Mouse (Mus musculus) hindbrain, embryonic 12.5 days (tissue): ENCODE data around the gene Rere. TPM values are rescaled to one million over a fixed set of nuclear protein-coding genes. Genes with fewer than 3 reads are reported as not detected.
"Not testable (repeated sequence)": the region's sequence is repeated elsewhere in the genome, so short reads cannot be mapped to it uniquely, and the experiment has no call there.

Experiments
- ATAC-seq: fragments of 200-750 bp; cut with Nextera tagmentation; 2 replicates; pipeline ENCODE4 v1.8.0; 2017; ENCODE audit warnings: moderate TSS enrichment; ENCODE audit not compliant: low FRiP score
- H3K27ac ChIP-seq: fragments of 300-500 bp; sonication (generic); 2 replicates; pipeline ENCODE4 v1.5.1; 2016; ENCODE audit warnings: mild to moderate bottlenecking
- H3K27me3 ChIP-seq: fragments of 300-500 bp; sonication (generic); 2 replicates; pipeline ENCODE4 v1.6.1; 2016; ENCODE audit warnings: mild to moderate bottlenecking
- H3K36me3 ChIP-seq: fragments of 300-500 bp; sonication (generic); 2 replicates; pipeline ENCODE4 v1.6.1; 2016; ENCODE audit warnings: mild to moderate bottlenecking
- H3K4me1 ChIP-seq: fragments of 300-500 bp; sonication (generic); 2 replicates; pipeline ENCODE4 v1.6.1; 2016
- H3K4me2 ChIP-seq: fragments of 300-500 bp; sonication (generic); replicated peaks from 2 replicates; pipeline ENCODE4 v1.6.1; 2016; ENCODE audit warnings: mild to moderate bottlenecking
- H3K4me3 ChIP-seq: fragments of 300-500 bp; sonication (generic); 2 replicates; pipeline ENCODE4 v1.5.1; 2016; ENCODE audit warnings: mild to moderate bottlenecking
- H3K9ac ChIP-seq: fragments of 300-500 bp; sonication (generic); 2 replicates; pipeline ENCODE4 v1.6.1; 2016; ENCODE audit warnings: mild to moderate bottlenecking, moderate library complexity
- H3K9me3 ChIP-seq: fragments of 300-500 bp; sonication (generic); replicated peaks from 2 replicates; pipeline ENCODE4 v1.6.1; 2016; ENCODE audit warnings: mild to moderate bottlenecking
- WGBS: fragments of 180-500 bp; shearing (Covaris S2); methylation state at CpG from one replicate; pipeline ENCODE4 v1.1.7; 2016; 5-methylcytosine and 5-hydroxymethylcytosine counted together
- polyA plus RNA-seq: library from polyadenylated mRNA; unstranded; fragments of >200 nt; fragmentation: Nextera tagmentation; extraction: Ambion mirVana; gene quantifications from 2 replicates; pipeline ENCODE4 v1.2.1, GENCODE M21; 2016

Gene Rere
- polyA plus RNA-seq, 1 experiment from 2014 or later, result 60.5 TPM

DNA sequence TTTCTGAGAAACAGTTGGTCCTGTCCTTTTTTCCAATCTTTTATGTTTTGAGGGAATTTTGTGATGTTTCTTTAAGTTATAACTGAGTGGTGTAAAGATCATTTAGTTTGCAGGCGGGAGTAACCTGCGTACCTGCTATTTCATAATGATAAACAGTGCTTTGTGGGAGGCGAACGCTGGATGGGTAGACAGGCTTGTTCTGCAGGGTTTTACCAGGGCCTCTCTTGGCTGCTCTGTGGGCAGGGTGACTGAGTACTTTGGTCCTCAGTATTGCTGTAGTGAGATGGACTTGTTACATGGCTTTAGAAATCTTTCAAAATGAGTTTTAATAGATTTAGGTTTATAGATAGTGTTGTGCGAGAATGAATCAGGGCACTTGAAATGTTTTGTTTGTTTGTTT is 205.7 kb downstream of the Rere start:
- H3K4me3 ChIP-seq, result no peak overlapping the region
- peaks cover 5% of the 10 kb centered on the region; the same call in 1 of the 2 replicates for H3K36me3 ChIP-seq
- H3K4me2 ChIP-seq, result no peak overlapping the region
- peaks cover 28% of the 10 kb centered on the region for H3K4me1 ChIP-seq
- WGBS, result 69% methylated on average over 5 of the region's 5 CpGs
- H3K9me3 ChIP-seq, result no peaks in the 10 kb centered on the region
- no peaks in the 10 kb centered on the region for H3K27me3 ChIP-seq
- peak overlapping the region; percentile 48; the same call in 1 of the 2 replicates for H3K27ac ChIP-seq
- no peak overlapping the region for H3K9ac ChIP-seq
- ATAC-seq, result no peak

DNA sequence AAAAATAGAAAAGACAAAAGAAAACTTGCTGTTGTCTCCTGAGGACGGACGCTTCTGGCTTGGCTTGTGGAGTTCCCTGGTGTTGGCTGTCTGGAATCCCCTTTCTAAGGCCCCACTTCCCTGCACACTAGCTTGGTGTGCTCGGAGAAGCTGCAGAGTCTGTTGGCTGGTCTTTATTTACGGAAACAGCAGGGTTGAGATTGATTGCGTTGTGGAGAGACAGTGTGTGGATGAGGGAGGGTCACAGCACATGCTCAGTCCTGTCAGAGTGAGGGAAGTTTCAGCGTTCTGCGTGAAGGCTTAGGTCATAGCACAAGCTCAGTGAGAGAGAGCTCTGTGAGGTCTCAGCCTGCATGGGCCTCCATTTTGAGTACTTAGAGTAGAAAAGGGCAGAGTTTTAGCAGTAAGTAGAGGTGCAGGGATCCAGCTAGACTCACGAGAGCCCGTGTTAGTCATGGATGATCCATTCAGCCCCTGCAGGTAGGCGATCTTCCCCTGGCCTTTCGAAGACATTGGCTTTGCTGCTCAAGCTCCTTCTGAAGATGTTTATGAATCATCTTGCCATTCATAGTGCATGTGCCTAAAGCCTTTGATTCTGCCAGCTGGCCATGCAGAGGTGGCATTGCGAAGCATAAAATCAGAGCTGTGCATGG is 206.8 kb downstream of the Rere start:
- WGBS, result 23% methylated on average over 12 of the region's 12 CpGs
- H3K9me3 ChIP-seq, result no peaks in the 10 kb centered on the region
- no peaks in the 10 kb centered on the region for H3K36me3 ChIP-seq
- H3K27me3 ChIP-seq, result no peaks in the 10 kb centered on the region
- H3K4me1 ChIP-seq, result peaks cover 28% of the 10 kb centered on the region
- peak overlapping the region; percentile 27 for H3K4me3 ChIP-seq
- ATAC-seq, result peak; percentile 88
- H3K27ac ChIP-seq, result peak overlapping the region; percentile 77
- peak overlapping the region; percentile 54 for H3K4me2 ChIP-seq
- peak overlapping the region; percentile 41; the same call in 1 of the 2 replicates for H3K9ac ChIP-seq

DNA sequence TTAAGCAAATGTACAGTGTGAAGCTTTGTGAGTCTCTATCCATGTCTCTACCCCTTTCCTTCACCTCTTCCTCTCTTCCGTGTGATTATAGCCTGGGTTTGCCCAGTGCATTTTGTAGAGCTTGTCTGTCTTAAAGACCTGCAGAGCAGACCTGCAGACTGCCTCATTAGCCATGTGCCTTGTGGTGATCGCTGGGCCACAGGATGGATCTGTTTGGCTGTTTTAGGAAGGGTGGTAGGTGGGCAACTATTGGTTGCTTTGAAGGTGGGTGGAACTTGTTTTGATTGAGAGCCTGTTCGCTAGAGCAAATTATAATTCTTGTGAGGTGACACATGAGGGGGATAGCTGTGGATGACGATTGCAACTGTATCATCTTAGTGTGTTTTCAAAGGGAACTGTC is 207.3 kb downstream of the Rere start:
- Histone ChIP-seq H3K4me2 (peak overlapping the region; percentile 54), H3K4me3 (peak overlapping the region; percentile 27), H3K4me1 (peaks cover 28% of the 10 kb centered on the region), H3K9ac (peak overlapping the region; percentile 41; the same call in 1 of the 2 replicates), H3K27me3 (no peaks in the 10 kb centered on the region), H3K27ac (peak overlapping the region; percentile 77), H3K9me3 (no peaks in the 10 kb centered on the region), H3K36me3 (no peaks in the 10 kb centered on the region)
- 0 out of 2 replicates have a peak, but pooled peaks have one; percentile 26 for ATAC-seq
- 67% methylated on average over 4 of the region's 4 CpGs for WGBS

DNA sequence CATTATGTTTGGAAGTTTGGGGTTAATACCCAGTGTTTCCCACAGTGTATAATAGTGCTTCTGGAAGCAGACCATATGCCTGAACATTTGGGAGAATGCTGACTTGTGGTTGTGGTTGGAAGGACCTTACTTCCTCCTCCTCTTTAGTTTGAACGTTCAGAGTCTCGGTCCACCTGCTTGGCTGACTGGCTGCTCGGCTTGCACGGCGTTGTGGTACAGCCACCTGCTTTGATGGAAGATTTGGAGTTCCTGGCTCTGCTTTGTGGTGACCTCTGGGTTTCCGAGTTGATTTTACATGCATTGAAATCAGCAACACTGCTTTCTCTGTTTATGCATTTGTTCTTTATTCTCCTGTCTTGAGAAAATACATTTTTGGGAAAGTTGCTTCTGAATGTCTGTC is 208.6 kb downstream of the Rere start:
- Histone ChIP-seq H3K4me1 (peaks cover 30% of the 10 kb centered on the region), H3K9ac (no peak overlapping the region), H3K4me2 (no peak overlapping the region), H3K27me3 (no peaks in the 10 kb centered on the region), H3K9me3 (no peaks in the 10 kb centered on the region), H3K27ac (no peak overlapping the region), H3K36me3 (no peaks in the 10 kb centered on the region), H3K4me3 (no peak overlapping the region)
- WGBS, result 90% methylated on average over 6 of the region's 6 CpGs
- ATAC-seq, result no peak

DNA sequence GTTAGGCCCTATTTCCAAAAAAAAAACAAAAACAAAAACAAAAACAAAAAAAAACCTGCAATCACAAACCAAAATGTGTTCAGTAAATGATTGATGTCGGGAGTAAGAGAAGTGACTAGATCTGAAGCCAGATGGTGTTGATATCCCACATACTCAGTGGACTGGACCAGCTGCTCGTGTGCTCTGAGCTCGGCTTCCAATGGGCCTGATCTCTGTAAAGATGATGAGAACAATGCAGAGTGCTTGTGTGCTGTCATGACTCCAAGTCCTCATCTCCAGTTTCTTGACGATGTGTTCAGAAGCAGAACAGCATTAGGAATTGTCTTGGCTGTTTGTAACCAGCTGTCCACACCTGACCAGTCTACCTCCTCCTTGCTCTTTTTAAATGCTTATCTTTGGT is 210.3 kb downstream of the Rere start:
- H3K36me3 ChIP-seq, result no peaks in the 10 kb centered on the region
- peaks cover 29% of the 10 kb centered on the region for H3K4me1 ChIP-seq
- no peaks in the 10 kb centered on the region for H3K9me3 ChIP-seq
- H3K4me3 ChIP-seq, result no peak overlapping the region
- H3K27me3 ChIP-seq, result no peaks in the 10 kb centered on the region
- WGBS, result 77% methylated on average over 4 of the region's 4 CpGs
- ATAC-seq, result no peak
- no peak overlapping the region for H3K9ac ChIP-seq
- no peak overlapping the region for H3K27ac ChIP-seq
- no peak overlapping the region for H3K4me2 ChIP-seq

DNA sequence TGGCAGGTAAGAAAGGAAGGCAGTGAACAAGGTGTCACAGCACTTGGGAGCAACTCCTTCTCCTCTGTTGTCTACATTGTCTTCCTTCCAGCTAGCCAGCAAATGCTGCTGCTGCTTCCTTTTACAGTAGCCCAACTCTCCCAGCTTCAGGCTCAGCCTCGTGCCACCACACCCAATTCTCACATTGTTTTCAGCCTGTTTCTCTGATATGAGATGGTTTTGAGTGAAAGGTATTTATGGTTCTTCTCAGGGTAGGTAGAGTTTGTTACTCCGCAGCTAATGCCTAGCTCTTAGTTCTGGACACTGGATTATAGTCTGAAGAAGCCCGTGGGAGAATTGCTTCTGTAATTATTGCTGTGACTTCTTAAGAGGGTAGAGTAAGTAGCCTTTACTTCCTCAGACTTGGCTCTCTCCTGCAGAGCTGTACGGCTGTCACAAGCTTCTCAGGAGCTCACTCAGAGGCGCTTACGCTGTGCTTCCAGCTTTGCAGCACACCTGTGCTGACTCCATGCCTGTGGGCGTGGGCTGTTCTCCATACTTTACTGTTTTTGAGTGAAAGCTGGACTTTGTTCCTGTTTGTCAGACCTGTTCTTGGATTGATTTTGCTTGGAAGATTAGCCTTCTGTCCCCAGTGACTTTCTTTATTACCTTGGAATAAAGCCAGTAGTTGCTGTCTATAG is 212.0 kb downstream of the Rere start:
- H3K27me3 ChIP-seq, result no peaks in the 10 kb centered on the region
- no peak for ATAC-seq
- no peaks in the 10 kb centered on the region for H3K9me3 ChIP-seq
- H3K9ac ChIP-seq, result no peak overlapping the region
- H3K27ac ChIP-seq, result peak overlapping the region; percentile 4; the same call in 1 of the 2 replicates
- no peak overlapping the region for H3K4me2 ChIP-seq
- no peak overlapping the region for H3K4me3 ChIP-seq
- no peaks in the 10 kb centered on the region for H3K36me3 ChIP-seq
- peaks cover 14% of the 10 kb centered on the region for H3K4me1 ChIP-seq
- 91% methylated on average over 7 of the region's 7 CpGs for WGBS

DNA sequence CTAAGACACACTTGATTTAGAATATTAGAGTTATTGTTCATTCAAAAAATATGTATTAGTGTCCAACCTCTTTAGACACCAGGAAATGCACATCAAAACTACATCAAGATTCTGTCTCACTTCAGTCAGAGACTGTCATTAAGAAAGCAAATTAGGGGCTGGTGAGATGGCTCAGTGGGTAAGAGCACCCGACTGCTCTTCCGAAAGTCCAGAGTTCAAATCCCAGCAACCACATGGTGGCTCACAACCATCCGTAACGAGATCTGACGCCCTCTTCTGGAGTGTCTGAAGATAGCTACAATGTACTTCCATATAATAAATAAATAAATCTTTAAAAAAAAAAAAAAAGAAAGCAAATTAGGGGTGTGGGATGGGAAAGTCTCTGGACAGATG is 212.5 kb downstream of the Rere start:
- not testable (repeated sequence) for H3K27ac ChIP-seq, H3K4me2 ChIP-seq, H3K27me3 ChIP-seq, H3K9me3 ChIP-seq, H3K4me1 ChIP-seq, H3K36me3 ChIP-seq, H3K9ac ChIP-seq, H3K4me3 ChIP-seq, ATAC-seq
- 90% methylated on average over 5 of the region's 5 CpGs for WGBS

DNA sequence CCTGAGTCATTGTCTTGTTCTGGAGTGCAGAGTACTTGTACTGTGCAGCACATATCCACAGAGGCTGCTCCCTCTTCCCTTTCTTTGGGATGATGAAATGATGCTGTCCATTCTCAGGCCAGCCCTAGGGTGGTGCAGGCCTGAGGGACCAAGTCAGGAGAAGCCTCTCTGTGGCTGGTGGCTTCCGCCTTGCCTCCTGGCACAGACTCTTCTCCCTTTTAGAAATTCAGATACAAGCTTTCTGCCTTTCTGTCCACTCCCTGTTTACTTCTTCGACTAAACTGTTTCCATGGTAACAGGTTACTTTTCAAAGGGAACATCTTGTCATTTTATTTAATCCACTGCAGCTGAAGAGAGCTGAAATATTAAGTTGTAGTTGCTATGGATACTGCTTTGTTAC is 214.1 kb downstream of the Rere start:
- Histone ChIP-seq H3K9ac (no peak overlapping the region), H3K36me3 (no peaks in the 10 kb centered on the region), H3K27ac (no peak overlapping the region), H3K9me3 (no peaks in the 10 kb centered on the region), H3K4me2 (no peak overlapping the region), H3K27me3 (no peaks in the 10 kb centered on the region), H3K4me3 (no peak overlapping the region), H3K4me1 (peaks cover 7% of the 10 kb centered on the region)
- WGBS, result 60% methylated on average over 2 of the region's 2 CpGs
- ATAC-seq, result no peak

DNA sequence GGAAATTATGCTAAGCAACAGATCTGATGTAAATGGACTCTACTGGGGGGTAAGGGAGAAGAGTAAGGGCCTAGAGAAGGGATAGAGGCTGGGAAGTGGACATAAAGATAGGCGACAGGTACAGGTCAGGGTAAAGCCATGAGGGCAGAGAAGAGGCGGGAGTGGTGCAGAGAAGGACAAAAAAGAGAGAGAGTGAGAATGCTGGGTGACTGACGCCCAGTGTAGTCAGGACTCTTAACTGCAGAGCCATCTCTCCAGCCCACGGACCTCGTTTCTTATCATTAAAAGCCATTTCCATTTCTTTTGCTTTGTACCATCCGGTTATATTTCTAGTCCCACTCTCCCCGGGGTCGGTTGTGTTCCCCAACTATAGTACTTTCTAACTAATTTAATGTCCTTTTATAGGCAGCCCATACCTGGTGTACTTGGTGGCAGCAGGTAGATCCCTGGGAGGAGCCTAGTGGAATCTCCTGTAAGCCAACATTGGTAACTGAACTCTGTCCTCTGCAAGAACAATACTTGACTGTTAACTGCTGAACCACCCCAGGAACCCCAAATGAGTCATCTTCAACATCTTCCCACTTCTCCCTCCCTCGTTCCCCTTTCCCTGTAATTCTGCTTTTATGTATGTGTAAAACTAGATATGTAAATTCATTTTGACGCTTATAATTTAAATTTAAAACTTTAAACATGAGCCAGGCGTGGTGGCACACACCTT is 223.0 kb downstream of the Rere start:
- no peak overlapping the region for H3K9ac ChIP-seq
- no peak overlapping the region for H3K27ac ChIP-seq
- H3K4me3 ChIP-seq, result no peak overlapping the region
- H3K9me3 ChIP-seq, result no peaks in the 10 kb centered on the region
- ATAC-seq, result no peak
- H3K4me2 ChIP-seq, result no peak overlapping the region
- H3K4me1 ChIP-seq, result no peaks in the 10 kb centered on the region
- WGBS, result 93% methylated on average over 11 of the region's 11 CpGs
- no peaks in the 10 kb centered on the region for H3K27me3 ChIP-seq
- peaks cover 29% of the 10 kb centered on the region for H3K36me3 ChIP-seq

DNA sequence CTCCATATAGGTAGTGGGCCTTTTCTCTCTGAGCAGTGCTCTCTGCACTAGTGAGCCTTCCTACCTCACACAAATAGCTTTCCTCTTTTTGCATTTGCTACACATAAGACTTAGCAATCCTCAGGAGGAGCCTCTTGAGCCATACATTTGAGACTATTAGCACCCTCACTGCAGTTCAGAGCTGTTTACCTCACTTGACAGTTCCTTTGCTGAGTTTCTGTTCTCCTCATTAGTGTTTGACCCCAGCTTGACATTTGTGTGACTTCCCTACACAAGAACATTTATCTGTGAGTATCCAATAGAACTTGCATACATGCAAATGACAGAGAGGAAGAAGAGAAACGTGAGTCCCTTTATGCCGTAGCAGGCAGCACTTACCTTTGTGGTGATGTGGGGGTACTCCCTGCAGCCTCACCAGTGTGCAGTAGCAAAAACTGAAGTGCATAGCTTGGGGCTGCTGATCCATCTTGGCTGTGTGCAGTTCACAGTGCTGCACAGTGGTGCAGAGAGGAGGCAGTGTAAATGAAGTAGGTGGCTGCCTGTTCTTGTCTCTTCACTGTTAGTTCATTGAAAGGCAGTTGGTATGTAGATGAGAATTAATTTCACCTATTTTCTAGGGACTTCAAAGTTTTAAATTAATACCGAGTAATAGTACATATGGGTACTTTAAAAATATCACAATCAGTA is 227.7 kb downstream of the Rere start:
- Histone ChIP-seq H3K27ac (no peak overlapping the region), H3K4me3 (no peak overlapping the region), H3K36me3 (peaks cover 44% of the 10 kb centered on the region), H3K4me1 (no peaks in the 10 kb centered on the region), H3K4me2 (no peak overlapping the region), H3K9me3 (no peaks in the 10 kb centered on the region), H3K9ac (no peak overlapping the region), H3K27me3 (no peaks in the 10 kb centered on the region)
- 86% methylated on average over 3 of the region's 3 CpGs for WGBS
- ATAC-seq, result no peak

DNA sequence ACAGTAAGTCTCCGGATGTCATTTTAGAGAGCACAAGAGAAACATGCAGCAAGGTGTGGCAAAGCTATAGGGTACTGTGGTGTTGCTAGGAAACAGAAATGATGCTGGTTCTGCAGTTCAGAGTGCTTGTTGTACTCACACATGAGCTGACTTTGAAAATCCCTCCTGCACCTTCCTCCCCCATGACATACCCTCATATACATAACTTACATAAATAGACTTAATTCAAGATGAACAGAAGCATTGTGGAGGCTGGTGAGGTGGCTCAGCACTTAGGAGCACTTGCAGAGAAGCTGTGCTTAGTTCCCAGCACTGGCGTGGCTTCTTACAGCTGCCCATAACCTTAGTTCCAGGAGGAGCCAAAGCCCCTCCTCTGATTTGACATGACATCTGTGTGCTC is 228.6 kb downstream of the Rere start:
- H3K36me3 ChIP-seq, result peaks cover 39% of the 10 kb centered on the region
- no peak for ATAC-seq
- H3K4me3 ChIP-seq, result no peak overlapping the region
- WGBS, result 91% methylated on average over 2 of the region's 2 CpGs
- H3K4me2 ChIP-seq, result no peak overlapping the region
- no peaks in the 10 kb centered on the region for H3K9me3 ChIP-seq
- no peak overlapping the region for H3K9ac ChIP-seq
- no peaks in the 10 kb centered on the region for H3K4me1 ChIP-seq
- no peaks in the 10 kb centered on the region for H3K27me3 ChIP-seq
- no peak overlapping the region for H3K27ac ChIP-seq

DNA sequence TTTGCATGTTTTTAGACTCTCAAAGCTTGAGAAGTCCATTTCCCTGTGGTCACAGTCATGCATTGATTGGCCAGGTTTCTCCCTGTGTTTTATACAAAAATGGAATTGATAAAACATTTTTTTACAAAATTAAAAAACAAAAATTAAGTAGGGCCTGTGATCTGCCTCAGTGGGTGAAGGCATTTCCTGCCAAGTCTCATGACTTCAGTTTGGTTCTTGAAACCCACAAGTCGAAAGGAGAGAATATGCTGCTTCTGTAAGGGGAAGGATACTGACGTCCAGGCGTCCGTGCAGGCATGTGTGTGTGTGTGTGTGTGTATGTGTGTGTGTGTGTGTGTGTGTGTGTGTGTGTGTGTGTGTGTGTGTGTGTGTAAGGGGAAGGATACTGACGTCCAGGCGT is 231.9 kb downstream of the Rere start:
- H3K9ac ChIP-seq, H3K4me3 ChIP-seq, ATAC-seq, H3K4me1 ChIP-seq, H3K4me2 ChIP-seq, H3K27me3 ChIP-seq, H3K27ac ChIP-seq, H3K9me3 ChIP-seq: not testable (repeated sequence)
- H3K36me3 ChIP-seq, result peaks cover 39% of the 10 kb centered on the region
- 97% methylated on average over 4 of the region's 6 CpGs for WGBS
